Mouse (Mus musculus) myocyte (in vitro differentiated cells): ENCODE results near the gene Ocel1. TPM values are rescaled to one million over a fixed set of nuclear protein-coding genes. Genes with fewer than 3 reads are reported as not detected.

Experiments used
- H3K27me3 ChIP-seq: one replicate; pipeline ENCODE4 v1.6.1; 2011; ENCODE audit not compliant: control insufficient read depth, insufficient read depth, insufficient read length
- H3K36me3 ChIP-seq: one replicate; pipeline ENCODE4 v1.6.1; 2011; ENCODE audit not compliant: control insufficient read depth, insufficient read depth
- H3K4me2 ChIP-seq: one replicate; pipeline ENCODE4 v1.6.1; 2011; ENCODE audit warnings: low read depth, control low read depth
- H3K4me3 ChIP-seq: one replicate; pipeline ENCODE4 v1.5.1; 2011; ENCODE audit warnings: mild to moderate bottlenecking, control low read depth, moderate library complexity
- H3K79me2 ChIP-seq: one replicate; pipeline ENCODE4 v1.6.1; 2011; ENCODE audit not compliant: control insufficient read depth, insufficient read depth
- H3ac ChIP-seq: one replicate; pipeline ENCODE4 v1.6.1; 2011; ENCODE audit not compliant: control insufficient read depth, insufficient read length
- CEBPB ChIP-seq: IDR thresholded peaks from 2 replicates; pipeline ENCODE4 v1.6.1; 2011; ENCODE audit warnings: mild to moderate bottlenecking, moderate library complexity; ENCODE audit not compliant: poor library complexity, insufficient read depth, severe bottlenecking
- E2F4 ChIP-seq: IDR thresholded peaks from one replicate; pipeline ENCODE4 v1.6.1; 2011; ENCODE audit warnings: mild to moderate bottlenecking, control low read depth, moderate library complexity; ENCODE audit not compliant: insufficient read depth
- MAX ChIP-seq: IDR thresholded peaks from one replicate; pipeline ENCODE4 v1.6.1; 2011; ENCODE audit warnings: low read depth, mild to moderate bottlenecking, control low read depth
- MYOD1 ChIP-seq, 3 experiments: IDR thresholded peaks; one replicate each; pipeline ENCODE4 v1.6.1; 2011; ENCODE audit warnings: control low read depth in 2 of 3, low read depth in 2 of 3, mild to moderate bottlenecking in 2 of 3, moderate library complexity in 1 of 3; ENCODE audit not compliant: insufficient read length in 2 of 3, control insufficient read depth in 1 of 3
- MYOG ChIP-seq, 3 experiments: IDR thresholded peaks; one replicate each; pipeline ENCODE4 v1.6.1; 2011; ENCODE audit warnings: control low read depth in 2 of 3, low read depth in 2 of 3, mild to moderate bottlenecking in 2 of 3; ENCODE audit not compliant: insufficient read length in 2 of 3, control insufficient read depth in 1 of 3, insufficient read depth in 1 of 3
- POLR2A ChIP-seq: IDR thresholded peaks from one replicate; pipeline ENCODE4 v1.6.1; 2011; ENCODE audit warnings: low read depth, mild to moderate bottlenecking, control low read depth, moderate library complexity; ENCODE audit not compliant: insufficient read length
- POLR2AphosphoS2 ChIP-seq: IDR thresholded peaks from one replicate; pipeline ENCODE4 v1.6.1; 2011; ENCODE audit warnings: low read depth, control low read depth; ENCODE audit not compliant: insufficient read length
- REST ChIP-seq: IDR thresholded peaks from one replicate; pipeline ENCODE4 v1.6.1; 2011; ENCODE audit warnings: mild to moderate bottlenecking, control low read depth, moderate library complexity; ENCODE audit not compliant: insufficient read depth, insufficient read length
- SRF ChIP-seq: IDR thresholded peaks from one replicate; pipeline ENCODE4 v1.6.1; 2011; ENCODE audit warnings: low read depth; ENCODE audit not compliant: control insufficient read depth, insufficient read length
- TCF12 ChIP-seq: IDR thresholded peaks from one replicate; pipeline ENCODE4 v1.6.1; 2011; ENCODE audit warnings: mild to moderate bottlenecking, control low read depth; ENCODE audit not compliant: poor library complexity, insufficient read depth, severe bottlenecking
- TCF3 ChIP-seq: IDR thresholded peaks from one replicate; pipeline ENCODE4 v1.6.1; 2011; ENCODE audit warnings: low read depth, control low read depth; ENCODE audit not compliant: insufficient read length
- USF1 ChIP-seq: IDR thresholded peaks from one replicate; pipeline ENCODE4 v1.6.1; 2011; ENCODE audit warnings: low read depth, mild to moderate bottlenecking, control low read depth, moderate library complexity
- polyA plus RNA-seq: library from polyadenylated mRNA; unstranded; fragments of >200 nt; fragmentation: generic; extraction: Trizol; gene quantifications from one replicate; pipeline ENCODE4 v1.2.1, GENCODE M21; 2012; ENCODE audit warnings: missing spikeins

Gene Ocel1
- polyA plus RNA-seq, 1 experiment, result 15.2 TPM

- H3K79me2 ChIP-seq, result no peaks in the 10 kb centered on the region
Observed at GRCm38 (mm10) chr8:71351117-71351516, 20.0 kb upstream of the Ocel1 start.

GRCm38 (mm10) chr8:71351520-71351919, 19.6 kb upstream of the Ocel1 start:
- Histone ChIP-seq H3K36me3 (peaks cover 33% of the 10 kb centered on the region), H3ac (no peak overlapping the region), H3K79me2 (no peaks in the 10 kb centered on the region), H3K4me2 (peak overlapping the region; percentile 44), H3K27me3 (no peaks in the 10 kb centered on the region), H3K4me3 (no peak overlapping the region)
- no peak for TF ChIP-seq SRF
- TF ChIP-seq MYOD1 (IDR thresholded peaks at IDR 0.05; ENCODE audit: control insufficient read depth in 1 of 3, insufficient read length in 2 of 3, low read depth in 2 of 3), result no peak
- TF ChIP-seq TCF3, result no peak
- no peak for TF ChIP-seq MAX
- TF ChIP-seq POLR2A, result no peak
- no peak for TF ChIP-seq MYOG (IDR thresholded peaks at IDR 0.05; ENCODE audit: control insufficient read depth in 1 of 3, insufficient read depth in 1 of 3, insufficient read length in 2 of 3, low read depth in 2 of 3)
- no peak for TF ChIP-seq POLR2AphosphoS2
- TF ChIP-seq USF1, result no peak
- TF ChIP-seq CEBPB, result no peak

More at GRCm38 (mm10) chr8:71351117-71351516, 20.0 kb upstream of the Ocel1 start:
- no peak for TF ChIP-seq USF1
- TF ChIP-seq SRF, result no peak
- TF ChIP-seq MAX, result no peak
- peak in 1 of 3 experiments; percentile 71 for TF ChIP-seq MYOD1 (IDR thresholded peaks at IDR 0.05; ENCODE audit: control insufficient read depth in 1 of 3, insufficient read length in 2 of 3, low read depth in 2 of 3)
- TF ChIP-seq REST, result no peak
- TF ChIP-seq POLR2AphosphoS2, result no peak
- TF ChIP-seq MYOG (IDR thresholded peaks at IDR 0.05; ENCODE audit: control insufficient read depth in 1 of 3, insufficient read depth in 1 of 3, insufficient read length in 2 of 3, low read depth in 2 of 3), result no peak
- TF ChIP-seq TCF3, result no peak
- TF ChIP-seq CEBPB, result no peak
- TF ChIP-seq TCF12, result peak; percentile 37
- TF ChIP-seq POLR2A, result no peak
- TF ChIP-seq E2F4, result no peak
- Histone ChIP-seq H3K36me3 (peaks cover 37% of the 10 kb centered on the region), H3ac (no peak overlapping the region), H3K27me3 (no peaks in the 10 kb centered on the region), H3K4me3 (no peak overlapping the region), H3K4me2 (peak overlapping the region; percentile 44)

GRCm38 (mm10) chr8:71358026-71358425, 13.1 kb upstream of the Ocel1 start:
- H3K4me3 ChIP-seq, result no peak overlapping the region
- H3K36me3 ChIP-seq, result peaks cover 16% of the 10 kb centered on the region
- H3ac ChIP-seq, result no peak overlapping the region
- TF ChIP-seq TCF12, result no peak
- no peak for TF ChIP-seq MAX
- no peak for TF ChIP-seq TCF3
- no peak for TF ChIP-seq MYOG (IDR thresholded peaks at IDR 0.05; ENCODE audit: control insufficient read depth in 1 of 3, insufficient read depth in 1 of 3, insufficient read length in 2 of 3, low read depth in 2 of 3)
- no peaks in the 10 kb centered on the region for H3K79me2 ChIP-seq
- H3K27me3 ChIP-seq, result no peaks in the 10 kb centered on the region
- no peak overlapping the region for H3K4me2 ChIP-seq

DNA sequence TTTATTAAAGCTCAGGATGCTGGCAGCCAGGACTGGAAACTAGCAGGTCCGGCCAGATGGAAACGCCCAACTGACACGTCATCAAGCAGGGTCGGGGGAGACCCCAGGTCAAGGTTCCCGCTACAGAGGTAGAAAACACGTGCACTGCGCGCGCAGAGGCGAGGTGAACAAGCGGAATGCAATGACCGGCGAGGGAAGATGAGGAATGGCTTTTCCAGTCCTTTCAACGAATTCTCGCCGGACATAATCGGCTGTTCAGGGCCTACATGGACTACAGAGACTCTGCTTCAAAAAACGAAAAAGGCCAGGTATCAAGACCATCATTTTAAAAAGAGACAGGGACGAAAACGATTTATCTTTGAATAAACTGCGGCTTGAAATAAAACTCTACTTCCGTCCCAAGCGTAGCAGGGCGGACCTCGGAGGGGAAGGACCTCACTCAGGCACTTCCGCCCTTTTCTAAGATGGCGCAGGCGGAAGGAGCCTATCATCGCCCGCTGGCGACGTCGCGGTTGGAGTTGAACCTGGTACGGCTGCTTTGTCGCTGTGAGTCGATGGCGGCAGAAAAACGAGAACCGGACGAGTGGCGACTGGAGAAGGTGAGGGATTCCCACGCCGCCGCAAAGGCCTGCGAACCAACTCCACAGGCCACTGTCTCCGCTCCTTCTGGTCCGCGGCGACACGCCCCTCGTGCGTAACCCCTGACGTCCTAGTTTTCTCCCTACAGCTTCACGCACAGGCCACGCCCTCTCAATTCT, 4.1 kb upstream of the Ocel1 start, which contains the start of gene Use1:
Gene Use1, plus strand, starts transcription at position 78 of the 758 bp plus-strand sequence.
- Histone ChIP-seq H3ac (peak within 1 kb of the TSS; percentile 32), H3K4me3 (peak within 1 kb of the TSS; percentile 82), H3K4me2 (peak within 1 kb of the TSS; percentile 95), H3K36me3 (no peaks in the 10 kb centered on the region), H3K27me3 (no peaks in the 10 kb centered on the region), H3K79me2 (no peaks in the 10 kb centered on the region)
- TF ChIP-seq TCF3, result no peak
- peak; percentile 71 for TF ChIP-seq MAX
- no peak for TF ChIP-seq MYOG (IDR thresholded peaks at IDR 0.05; ENCODE audit: control insufficient read depth in 1 of 3, insufficient read depth in 1 of 3, insufficient read length in 2 of 3, low read depth in 2 of 3)
- peak; percentile 65 for TF ChIP-seq POLR2A
- no peak for TF ChIP-seq USF1
- TF ChIP-seq REST, result no peak
- TF ChIP-seq POLR2AphosphoS2, result peak; percentile 91

GRCm38 (mm10) chr8:71367529-71368176, 3.4 kb upstream of the Ocel1 start:
- H3K4me3 ChIP-seq, result peak overlapping the region; percentile 82
- H3K27me3 ChIP-seq, result no peaks in the 10 kb centered on the region
- no peaks in the 10 kb centered on the region for H3K36me3 ChIP-seq
- peak overlapping the region; percentile 32 for H3ac ChIP-seq
- no peaks in the 10 kb centered on the region for H3K79me2 ChIP-seq
- peak; percentile 46 for TF ChIP-seq POLR2A
- TF ChIP-seq E2F4, result no peak
- peak overlapping the region; percentile 95 for H3K4me2 ChIP-seq
